Mouse (Mus musculus): ENCODE results near the gene Aldh6a1. TPM values are rescaled to one million over a fixed set of nuclear protein-coding genes. Genes with fewer than 3 reads are reported as not detected.

Gene Aldh6a1
- polyA plus RNA-seq, 1 experiment from 2014 or later: 43.4 TPM

GRCm38 (mm10) chr12:84382369-84382768 lies 68.4 kb downstream of the Aldh6a1 start:
- TF ChIP-seq EP300 (optimal IDR thresholded peaks at IDR 0.05): no peak
- TF ChIP-seq CTCF (IDR thresholded peaks at IDR 0.05; ENCODE audit: low read depth): no peak
- no peak overlapping the region for H3K9ac ChIP-seq (ENCODE audit: low read length)
- H3K27me3 ChIP-seq (ENCODE audit: control insufficient read depth, insufficient read depth, low read length): no peaks in the 10 kb centered on the region
- DNase-seq (ENCODE audit: low spot score): no peak
- H3K4me2 ChIP-seq (replicated peaks; ENCODE audit: low read depth): no peak overlapping the region
- H3K4me1 ChIP-seq (replicated peaks; ENCODE audit: control insufficient read depth, insufficient read depth): no peaks in the 10 kb centered on the region; the same call in 1 of the 2 replicates
- no peak overlapping the region for H3K27ac ChIP-seq (replicated peaks)
- WGBS: 91% methylated on average over 4 of the region's 4 CpGs
- H3K9me3 ChIP-seq (ENCODE audit: control insufficient read depth, low read length): no peaks in the 10 kb centered on the region
- no peak overlapping the region for H3K4me3 ChIP-seq (ENCODE audit: low read depth, low read length)
- H3K36me3 ChIP-seq (ENCODE audit: control insufficient read depth, insufficient read depth, low read length): no peaks in the 10 kb centered on the region
- no peak for ATAC-seq (ENCODE audit: low FRiP score, low TSS enrichment)

Other genes with a start within 250 kb of the Aldh6a1 start
- gene Elmsan1, start 232.1 kb downstream of the Aldh6a1 start, polyA plus RNA-seq (2015; fragmentation: Nextera tagmentation; extraction: Ambion mirVana): 4.0 and 4.1 TPM in 2 replicates
- 27.4 and 29.1 TPM in 2 replicates for gene Ptgr2, start 165.8 kb downstream of the Aldh6a1 start, polyA plus RNA-seq (2015; fragmentation: Nextera tagmentation; extraction: Ambion mirVana)
- 32.3 and 32.4 TPM in 2 replicates for gene Zfp410, start 134.2 kb downstream of the Aldh6a1 start, polyA plus RNA-seq (2015; fragmentation: Nextera tagmentation; extraction: Ambion mirVana)
- 27.1 and 27.6 TPM in 2 replicates for gene Coq6, start 89.3 kb downstream of the Aldh6a1 start, polyA plus RNA-seq (2015; fragmentation: Nextera tagmentation; extraction: Ambion mirVana)
- 0.72 and 0.88 TPM in 2 replicates for gene Fam161b, start 89.2 kb downstream of the Aldh6a1 start, polyA plus RNA-seq (2015; fragmentation: Nextera tagmentation; extraction: Ambion mirVana)
- gene Entpd5, start 42.0 kb downstream of the Aldh6a1 start, polyA plus RNA-seq (2015; fragmentation: Nextera tagmentation; extraction: Ambion mirVana): 44.8 and 48.8 TPM in 2 replicates
- gene Bbof1, start 41.9 kb downstream of the Aldh6a1 start, polyA plus RNA-seq (2015; fragmentation: Nextera tagmentation; extraction: Ambion mirVana): 0.68 and 0.74 TPM in 2 replicates
- 21.6 and 22.0 TPM in 2 replicates for gene Rnf113a2, start 33.8 kb downstream of the Aldh6a1 start, polyA plus RNA-seq (2015; fragmentation: Nextera tagmentation; extraction: Ambion mirVana)
- 8.5 and 8.7 TPM in 2 replicates for gene Lin52, start 418 bp upstream of the Aldh6a1 start, polyA plus RNA-seq (2015; fragmentation: Nextera tagmentation; extraction: Ambion mirVana)
- gene Vsx2, start 118.8 kb upstream of the Aldh6a1 start, polyA plus RNA-seq (2015; fragmentation: Nextera tagmentation; extraction: Ambion mirVana): not detected in 2 replicates
- gene Abcd4, start 166.4 kb upstream of the Aldh6a1 start, polyA plus RNA-seq (2015; fragmentation: Nextera tagmentation; extraction: Ambion mirVana): 6.0 and 6.1 TPM in 2 replicates
- 0.02 TPM in 1 of 2 replicates, not detected in the other for gene Vrtn, start 190.0 kb upstream of the Aldh6a1 start, polyA plus RNA-seq (2015; fragmentation: Nextera tagmentation; extraction: Ambion mirVana)
- 0.17 TPM in 1 of 2 replicates, not detected in the other for gene Syndig1l, start 247.8 kb upstream of the Aldh6a1 start, polyA plus RNA-seq (2015; fragmentation: Nextera tagmentation; extraction: Ambion mirVana)